Comparison of ENCODE assay signal across 20 mouse cellular contexts in genomic region chr15:102417524-102417923, GRCm38 (mm10). TPM values are rescaled to one million over a fixed set of nuclear protein-coding genes. Genes with fewer than 3 reads are reported as not detected.
"Had no signal": no experiment of that assay in that cellular context is flagged by ENCODE, and none has a peak within 500 bp of the region (broad histone marks: within the 10 kb centered on the region; RNA-seq: fewer than 3 reads in every experiment).

No protein-coding gene starts in this region.

- H3K9me3 ChIP-seq: neural tube, embryonic 12.5 days; neural tube, embryonic 13.5 days; neural tube, embryonic 15.5 days; stomach, embryonic 15.5 days had no signal

- H3K27ac ChIP-seq: neural tube, embryonic 12.5 days; neural tube, embryonic 13.5 days; neural tube, embryonic 15.5 days; stomach, embryonic 15.5 days; stomach, postnatal 0 days had no signal

- H3K9ac ChIP-seq: neural tube, embryonic 12.5 days; neural tube, embryonic 13.5 days; neural tube, embryonic 15.5 days; stomach, embryonic 15.5 days had no signal

- H3K4me2 ChIP-seq: neural tube, embryonic 12.5 days; neural tube, embryonic 13.5 days; neural tube, embryonic 15.5 days; stomach, embryonic 15.5 days had no signal

- H3K27me3 ChIP-seq: neural tube, embryonic 12.5 days; neural tube, embryonic 13.5 days; neural tube, embryonic 15.5 days; stomach, embryonic 15.5 days had no signal

- H3K4me3 ChIP-seq: neural tube, embryonic 12.5 days; neural tube, embryonic 13.5 days; neural tube, embryonic 15.5 days; stomach, embryonic 15.5 days had no signal

- DNase-seq: retina, postnatal 1 day; right cerebral cortex, adult 18-20 months; right cerebral cortex, postnatal 14 days; right cerebral cortex, postnatal 25 days; right cerebral cortex, postnatal 4 days; spleen, adult 18-20 months; thymus, adult 18-20 months; thymus, adult 2 months; thymus, postnatal 14 days; thymus, postnatal 25 days; thymus, postnatal 36 days; thymus, postnatal 4 days had no signal

- H3K4me1 ChIP-seq: neural tube, embryonic 12.5 days; neural tube, embryonic 15.5 days; stomach, embryonic 15.5 days had no signal

RNA-seq across cellular contexts. Expression of gene Sp7, which starts 50.5 kb away (rescaled TPM):
- total RNA-seq: neutrophil, adult 5-6 weeks had no signal
- polyA plus RNA-seq: small intestine, adult 2 months; spleen, adult 2 months had no signal
